Mouse (Mus musculus) olfactory bulb, adult 2 months (tissue): ENCODE results near the gene Tenm3. TPM values are rescaled to one million over a fixed set of nuclear protein-coding genes. Genes with fewer than 3 reads are reported as not detected.

Experiments used
- H3K27ac ChIP-seq: fragments of 200-500 bp; 2 replicates; pipeline ENCODE4 v1.5.1; 2012; ENCODE audit warnings: low read depth, low read length; ENCODE audit not compliant: insufficient read depth
- H3K4me1 ChIP-seq: fragments of 200-500 bp; 2 replicates; pipeline ENCODE4 v1.6.1; 2012; ENCODE audit warnings: low read length; ENCODE audit not compliant: control insufficient read depth, insufficient read depth
- H3K4me3 ChIP-seq: fragments of 200-500 bp; 2 replicates; pipeline ENCODE4 v1.5.1; 2012; ENCODE audit warnings: mild to moderate bottlenecking, low read depth, low read length, moderate library complexity; ENCODE audit not compliant: insufficient read depth
- CTCF ChIP-seq: fragments of 200-500 bp; IDR thresholded peaks from 2 replicates; pipeline ENCODE4 v1.5.1; 2012; ENCODE audit warnings: low read depth, mild to moderate bottlenecking, low read length, moderate library complexity; ENCODE audit not compliant: insufficient read depth
- POLR2A ChIP-seq: fragments of 200-500 bp; IDR thresholded peaks from 2 replicates; pipeline ENCODE4 v1.6.1; 2012; ENCODE audit warnings: mild to moderate bottlenecking, low read depth, low read length, moderate library complexity; ENCODE audit not compliant: insufficient read depth
- WGBS: fragments of 180-500 bp; shearing (Covaris S2); methylation state at CpG from one replicate; pipeline ENCODE4 v1.1.7; 2018; 5-methylcytosine and 5-hydroxymethylcytosine counted together
- polyA plus RNA-seq: library from polyadenylated mRNA; stranded (reverse); fragments of >200 nt; gene quantifications from 2 replicates; pipeline ENCODE4 v1.2.4, GENCODE M21; 2012; ENCODE audit warnings: low replicate concordance; ENCODE audit not compliant: missing spikeins, insufficient read depth, insufficient read length

Gene Tenm3
- polyA plus RNA-seq, 1 experiment, result 52.2 TPM

DNA sequence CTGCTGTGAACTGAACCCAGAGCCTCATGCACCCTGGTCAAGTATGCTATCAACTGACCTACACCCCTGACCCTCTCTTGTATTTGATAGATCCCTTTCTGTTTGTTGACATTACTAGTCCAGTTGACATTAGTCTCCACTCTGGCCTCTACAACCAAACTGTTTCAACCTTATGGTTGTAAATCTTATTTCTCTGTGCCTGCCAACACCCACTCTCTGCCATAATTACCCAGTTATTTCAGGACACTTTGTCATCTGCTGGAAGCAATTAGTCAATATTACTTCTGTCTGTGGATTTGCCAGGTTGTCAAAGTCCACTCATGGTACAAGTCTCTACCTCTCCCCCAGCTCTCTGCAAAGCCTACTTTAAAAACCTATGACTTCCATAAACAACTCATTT lies 326.3 kb downstream of the Tenm3 start:
- Histone ChIP-seq H3K4me3 (no peak overlapping the region), H3K4me1 (peaks cover 2% of the 10 kb centered on the region; the same call in 1 of the 2 replicates), H3K27ac (no peak overlapping the region)
- TF ChIP-seq CTCF (no peak), POLR2A (no peak)

DNA sequence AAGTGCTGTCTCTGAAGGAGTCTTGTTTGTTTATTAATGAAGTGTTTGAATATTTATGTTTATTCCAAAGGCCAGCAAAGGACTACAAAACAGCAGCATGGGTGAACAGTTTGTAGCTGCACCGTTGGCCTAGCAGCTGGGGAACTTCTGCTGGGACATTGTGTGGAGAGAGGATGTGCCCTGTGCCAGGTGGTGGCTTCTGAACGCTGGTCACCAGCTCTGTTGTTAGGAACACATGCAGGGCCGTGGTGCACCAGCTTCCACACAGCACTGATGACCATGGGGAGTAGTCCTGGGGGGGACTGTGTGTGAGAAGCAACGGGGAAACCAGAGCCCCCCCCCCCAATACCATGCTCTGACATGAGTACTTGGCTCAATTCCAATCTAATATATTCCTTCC lies 329.5 kb downstream of the Tenm3 start:
- WGBS, result 73% methylated on average over 4 of the region's 4 CpGs
- TF ChIP-seq CTCF, result no peak
- TF ChIP-seq POLR2A, result no peak
- peaks cover 2% of the 10 kb centered on the region; the same call in 1 of the 2 replicates for H3K4me1 ChIP-seq
- H3K4me3 ChIP-seq, result no peak overlapping the region
- H3K27ac ChIP-seq, result no peak overlapping the region

DNA sequence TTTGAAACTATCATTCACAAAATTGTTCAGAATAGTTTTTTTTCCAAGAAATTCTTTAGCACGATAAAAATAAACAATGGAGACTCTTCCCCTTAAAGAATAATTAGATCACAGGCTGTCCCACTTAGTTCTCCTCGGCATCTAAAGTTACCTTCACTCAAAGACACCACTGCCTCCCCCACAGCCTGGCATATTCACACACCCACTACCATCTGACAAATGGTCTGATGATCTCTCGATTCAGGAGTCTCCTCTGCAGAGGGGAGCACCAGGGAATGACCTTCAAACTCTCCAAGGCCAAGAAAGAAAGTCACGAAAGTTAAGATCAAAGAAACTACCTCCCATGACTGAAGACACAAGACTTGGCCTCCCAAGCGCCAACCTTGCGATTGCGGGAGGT lies 329.9 kb downstream of the Tenm3 start:
- peaks cover 4% of the 10 kb centered on the region; the same call in 1 of the 2 replicates for H3K4me1 ChIP-seq
- no peak overlapping the region for H3K27ac ChIP-seq
- TF ChIP-seq CTCF (no peak), POLR2A (no peak)
- no peak overlapping the region for H3K4me3 ChIP-seq
- WGBS, result 74% methylated on average over 7 of the region's 7 CpGs

GRCm38 (mm10) chr8:48511546-48511945 lies 332.2 kb downstream of the Tenm3 start:
- Histone ChIP-seq H3K27ac (no peak overlapping the region), H3K4me3 (no peak overlapping the region), H3K4me1 (peaks cover 4% of the 10 kb centered on the region; the same call in 1 of the 2 replicates)
- TF ChIP-seq POLR2A (no peak), CTCF (no peak)
- 80% methylated on average over 12 of the region's 12 CpGs for WGBS

- TF ChIP-seq CTCF, result no peak
- TF ChIP-seq POLR2A, result no peak
- Histone ChIP-seq H3K4me1 (peaks cover 4% of the 10 kb centered on the region; the same call in 1 of the 2 replicates), H3K4me3 (no peak overlapping the region), H3K27ac (no peak overlapping the region)
- 59% methylated on average over 14 of the region's 14 CpGs for WGBS
Observed at GRCm38 (mm10) chr8:48511137-48511536, 332.6 kb downstream of the Tenm3 start.

DNA sequence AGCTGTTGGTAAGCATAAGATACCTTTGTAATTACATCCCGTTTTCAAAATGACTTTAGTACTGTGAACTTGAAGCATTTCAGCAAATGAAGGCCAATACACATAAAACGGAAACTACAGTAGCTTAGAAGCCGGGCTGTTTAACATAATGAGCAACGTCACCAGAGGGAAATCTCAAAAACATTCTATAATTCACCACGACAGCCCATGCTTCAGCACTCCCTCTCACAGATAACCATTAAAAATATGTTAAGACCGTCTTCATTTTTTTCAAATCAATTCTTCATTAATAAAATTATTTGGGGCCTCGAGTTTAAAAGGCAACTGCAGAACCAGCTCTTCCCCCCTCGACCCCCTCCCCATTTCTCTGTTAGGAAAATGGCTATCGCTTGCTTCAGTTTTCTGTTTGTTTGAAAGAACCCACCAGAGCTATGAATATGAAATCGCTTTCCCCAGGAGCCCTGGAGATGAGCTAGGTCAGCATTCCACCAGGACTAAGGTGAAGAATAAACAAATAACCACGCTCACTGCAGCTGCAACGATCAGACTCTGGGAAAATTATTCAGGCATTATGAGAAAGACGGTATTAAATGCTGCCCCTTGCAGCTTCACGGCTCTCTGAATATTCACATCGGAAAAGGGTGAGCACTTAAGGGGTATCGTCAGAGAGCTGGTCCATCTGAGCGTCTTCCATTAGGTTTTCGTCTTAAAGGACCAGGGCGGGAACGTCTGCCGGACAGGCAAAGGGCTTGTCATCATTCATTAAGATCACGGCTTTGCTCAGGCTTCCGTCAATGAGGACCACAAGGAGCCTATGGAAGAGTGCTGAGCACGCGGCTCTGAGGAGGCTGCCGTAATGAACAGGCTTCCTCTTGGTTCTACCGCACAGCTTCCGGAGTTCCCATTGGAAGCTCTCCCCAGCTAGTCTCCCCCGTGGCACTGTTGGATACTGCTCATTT lies 334.8 kb downstream of the Tenm3 start:
- 32% methylated on average over 29 of the region's 29 CpGs for WGBS
- peak overlapping the region; percentile 33 for H3K4me3 ChIP-seq
- peaks cover 7% of the 10 kb centered on the region; the same call in 1 of the 2 replicates for H3K4me1 ChIP-seq
- no peak for TF ChIP-seq POLR2A
- TF ChIP-seq CTCF, result no peak
- H3K27ac ChIP-seq, result no peak overlapping the region

GRCm38 (mm10) chr8:48507719-48508501 lies 335.8 kb downstream of the Tenm3 start:
- peaks cover 7% of the 10 kb centered on the region; the same call in 1 of the 2 replicates for H3K4me1 ChIP-seq
- H3K27ac ChIP-seq, result no peak overlapping the region
- TF ChIP-seq CTCF, result no peak
- TF ChIP-seq POLR2A, result no peak
- WGBS, result 85% methylated on average over 10 of the region's 10 CpGs
- H3K4me3 ChIP-seq, result no peak overlapping the region

DNA sequence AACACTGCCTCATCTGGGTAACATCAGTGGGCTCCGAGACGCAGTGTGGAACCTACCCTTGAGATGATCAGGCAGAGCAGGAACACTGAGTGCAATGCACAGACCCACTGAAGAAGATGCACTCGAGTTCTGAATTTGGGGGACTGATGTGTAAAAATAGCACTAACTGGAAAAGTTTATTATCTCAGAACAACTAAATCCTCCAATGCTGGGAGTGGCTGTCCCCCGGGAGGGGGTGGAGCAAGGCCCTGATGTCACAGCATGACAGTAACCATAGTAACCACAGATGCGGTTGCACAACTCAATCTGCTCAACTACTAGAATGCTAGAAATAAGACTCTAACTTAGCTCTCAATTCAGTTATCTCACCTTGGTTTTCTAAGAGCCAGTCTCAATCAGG lies 351.3 kb downstream of the Tenm3 start:
- 67% methylated on average over 5 of the region's 5 CpGs for WGBS
- H3K4me3 ChIP-seq, result no peak overlapping the region
- H3K27ac ChIP-seq, result no peak overlapping the region
- TF ChIP-seq CTCF (no peak), POLR2A (no peak)
- H3K4me1 ChIP-seq, result peaks cover 7% of the 10 kb centered on the region; the same call in 1 of the 2 replicates
